Mouse (Mus musculus): Measurements from ENCODE around the gene Adamts7. TPM values are rescaled to one million over a fixed set of nuclear protein-coding genes. Genes with fewer than 3 reads are reported as not detected.
A peak's percentile ranks its signal among the peaks of the same experiment; 100 is the strongest.

The Adamts7 gene
- polyA plus RNA-seq, 1 experiment from 2014 or later = 0.71 TPM

DNA sequence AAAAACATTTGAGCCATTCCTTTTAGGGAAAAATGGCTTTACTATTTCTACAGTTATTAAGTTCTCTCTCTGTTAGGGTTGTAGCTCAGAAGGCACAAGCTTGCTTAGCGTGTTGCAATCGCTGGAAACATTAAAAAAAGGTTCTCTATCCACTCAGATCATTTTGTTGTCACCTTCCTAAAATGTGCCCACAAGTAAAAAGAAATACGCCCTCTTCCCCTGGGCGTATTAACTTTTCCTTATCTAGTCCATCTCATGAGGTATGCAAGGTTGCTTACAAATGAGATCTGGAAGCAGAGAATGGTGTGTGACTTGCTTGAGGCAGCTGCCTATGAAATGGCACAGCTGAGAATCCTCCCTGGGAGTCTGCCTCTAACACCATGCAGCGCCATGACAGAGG, 73.9 kb downstream of the Adamts7 start:
- peak; percentile 19 for ATAC-seq (ENCODE audit: insufficient read depth)
- Histone ChIP-seq H3K4me1 (replicated peaks) (peaks cover 94% of the 10 kb centered on the region), H3K4me3 (replicated peaks) (peak overlapping the region; percentile 48; the same call in 1 of the 2 replicates), H3K36me3 (replicated peaks) (peaks cover 58% of the 10 kb centered on the region), H3K4me2 (peak overlapping the region; percentile 75), H3K9ac (peak overlapping the region; percentile 71), H3K27ac (replicated peaks) (peak overlapping the region; percentile 99), H3K27me3 (no peaks in the 10 kb centered on the region), H3K9me3 (replicated peaks) (no peaks in the 10 kb centered on the region)
- 47% methylated on average over 5 of the region's 5 CpGs for WGBS (ENCODE audit: insufficient replicate concordance)

DNA sequence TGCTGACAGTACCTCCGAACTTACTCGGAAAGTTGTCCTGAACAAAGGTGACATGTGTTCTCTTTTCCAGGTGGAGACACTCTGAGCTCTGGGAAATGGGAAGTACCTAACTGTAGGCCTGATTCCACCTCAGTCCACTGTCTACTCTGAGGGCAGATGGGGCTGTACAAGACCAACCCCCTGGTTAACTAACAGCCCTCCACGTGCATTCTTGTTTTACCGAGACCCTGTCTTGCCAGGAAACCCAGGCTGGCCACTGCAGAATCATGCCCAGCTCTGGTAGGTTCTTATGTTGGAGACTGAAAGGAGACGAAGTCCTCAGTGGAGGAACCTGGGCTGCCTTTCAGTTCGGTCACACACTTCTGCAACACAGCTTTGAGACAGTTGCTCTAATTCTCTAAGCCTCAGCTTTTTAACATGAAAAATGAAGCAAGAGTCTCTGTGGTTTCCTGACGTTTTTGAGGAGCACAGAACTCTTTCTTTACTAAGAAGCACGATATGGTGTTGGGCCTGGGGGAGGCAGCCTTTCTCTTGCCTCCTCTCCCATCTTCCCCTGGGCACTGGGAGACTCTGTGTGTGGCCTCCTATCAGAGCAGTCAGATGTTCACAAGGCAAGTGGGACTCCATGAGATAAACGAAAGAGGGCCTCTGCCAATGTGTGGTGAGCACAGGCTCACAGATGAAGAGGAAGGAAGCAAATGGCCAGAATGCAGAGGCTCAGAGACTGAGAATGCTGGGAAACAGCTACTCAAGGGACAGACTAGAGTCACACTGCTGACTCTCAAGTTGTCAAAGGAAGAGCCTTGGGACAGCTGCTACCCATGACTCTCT, 74.6 kb downstream of the Adamts7 start:
- peak; percentile 95 for ATAC-seq (ENCODE audit: insufficient read depth)
- peaks cover 61% of the 10 kb centered on the region for H3K36me3 ChIP-seq (replicated peaks)
- H3K9ac ChIP-seq = peak overlapping the region; percentile 71
- H3K9me3 ChIP-seq (replicated peaks) = no peaks in the 10 kb centered on the region
- 22% methylated on average over 9 of the region's 9 CpGs for WGBS (ENCODE audit: insufficient replicate concordance)
- peak overlapping the region; percentile 99 for H3K27ac ChIP-seq (replicated peaks)
- peak overlapping the region; percentile 75 for H3K4me2 ChIP-seq
- H3K4me3 ChIP-seq (replicated peaks) = peak overlapping the region; percentile 48
- H3K27me3 ChIP-seq = no peaks in the 10 kb centered on the region
- H3K4me1 ChIP-seq (replicated peaks) = peaks cover 92% of the 10 kb centered on the region

DNA sequence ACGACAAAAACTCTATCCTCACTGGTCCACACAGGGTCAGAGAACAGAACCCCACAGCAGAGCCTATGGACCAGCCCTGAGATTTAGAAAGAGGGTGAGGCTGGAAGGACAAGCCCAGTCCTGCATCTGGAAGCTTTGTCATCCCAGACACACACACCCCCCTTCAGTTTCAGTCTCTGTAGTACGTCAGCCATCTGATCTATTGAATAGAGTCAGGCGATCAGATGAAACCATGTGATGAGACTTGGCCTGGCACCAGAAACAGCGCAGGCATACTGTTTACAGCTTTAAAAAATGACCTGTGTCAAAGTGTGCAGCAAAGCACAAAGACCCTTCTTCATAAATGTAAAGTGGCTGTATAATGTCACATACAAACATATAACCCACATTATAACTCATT, 77.7 kb downstream of the Adamts7 start:
- no peak for ATAC-seq (ENCODE audit: insufficient read depth)
- Histone ChIP-seq H3K27me3 (no peaks in the 10 kb centered on the region), H3K4me2 (no peak overlapping the region), H3K4me1 (replicated peaks) (peaks cover 94% of the 10 kb centered on the region), H3K27ac (replicated peaks) (peak overlapping the region; percentile 72), H3K4me3 (replicated peaks) (no peak overlapping the region), H3K36me3 (replicated peaks) (peaks cover 58% of the 10 kb centered on the region), H3K9ac (no peak overlapping the region), H3K9me3 (replicated peaks) (no peaks in the 10 kb centered on the region)
- 68% methylated on average over 4 of the region's 4 CpGs for WGBS (ENCODE audit: insufficient replicate concordance)

DNA sequence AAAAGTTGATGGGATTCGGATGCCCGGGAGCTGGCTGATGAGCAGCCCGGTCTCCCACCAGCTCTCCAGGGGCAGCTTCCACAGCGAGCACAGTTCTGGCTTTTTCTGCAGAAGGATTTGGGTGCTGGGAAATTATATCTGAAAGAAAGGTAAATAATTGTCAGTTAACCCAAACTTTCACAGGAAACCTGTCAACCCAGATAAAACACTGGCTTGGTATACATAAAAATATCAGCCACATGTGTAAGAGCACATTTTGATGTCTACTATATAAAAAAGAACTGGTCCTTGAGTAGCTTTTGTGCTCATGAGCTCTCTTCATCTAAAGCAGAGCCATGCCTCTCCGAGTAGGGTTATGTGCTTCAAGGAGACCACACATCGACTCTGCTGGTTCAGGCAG, 78.2 kb downstream of the Adamts7 start:
- ATAC-seq (ENCODE audit: insufficient read depth) = no peak
- no peak overlapping the region for H3K4me3 ChIP-seq (replicated peaks)
- 55% methylated on average over 6 of the region's 6 CpGs for WGBS (ENCODE audit: insufficient replicate concordance)
- H3K4me1 ChIP-seq (replicated peaks) = peaks cover 94% of the 10 kb centered on the region
- H3K36me3 ChIP-seq (replicated peaks) = peaks cover 62% of the 10 kb centered on the region
- H3K4me2 ChIP-seq = no peak overlapping the region
- H3K27me3 ChIP-seq = no peaks in the 10 kb centered on the region
- peak overlapping the region; percentile 72 for H3K27ac ChIP-seq (replicated peaks)
- H3K9ac ChIP-seq = no peak overlapping the region
- no peaks in the 10 kb centered on the region for H3K9me3 ChIP-seq (replicated peaks)

DNA sequence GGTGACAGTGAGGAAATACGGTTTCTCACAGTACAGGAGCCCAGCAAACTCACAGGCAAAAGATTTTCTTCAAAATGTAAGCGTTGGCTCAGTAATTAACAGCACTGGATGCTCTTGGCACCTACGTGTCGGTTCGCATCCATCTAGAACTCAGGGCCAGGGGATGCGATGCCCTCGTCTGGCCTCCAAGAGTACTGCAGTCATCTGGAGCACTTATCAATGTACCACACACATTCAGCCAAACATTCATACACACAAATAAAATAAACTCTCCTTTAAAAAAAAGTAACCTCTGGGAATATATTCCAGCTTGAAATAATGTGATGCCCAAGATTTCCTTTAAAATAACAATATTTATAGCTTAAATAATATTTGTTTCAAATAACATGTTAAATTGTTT, 78.7 kb downstream of the Adamts7 start:
- Histone ChIP-seq H3K27me3 (no peaks in the 10 kb centered on the region), H3K4me2 (no peak overlapping the region), H3K9me3 (replicated peaks) (no peaks in the 10 kb centered on the region), H3K36me3 (replicated peaks) (peaks cover 64% of the 10 kb centered on the region), H3K9ac (no peak overlapping the region), H3K4me3 (replicated peaks) (no peak overlapping the region), H3K4me1 (replicated peaks) (peaks cover 94% of the 10 kb centered on the region), H3K27ac (replicated peaks) (peak overlapping the region; percentile 72)
- ATAC-seq (ENCODE audit: insufficient read depth) = no peak
- WGBS (ENCODE audit: insufficient replicate concordance) = 49% methylated on average over 7 of the region's 7 CpGs

DNA sequence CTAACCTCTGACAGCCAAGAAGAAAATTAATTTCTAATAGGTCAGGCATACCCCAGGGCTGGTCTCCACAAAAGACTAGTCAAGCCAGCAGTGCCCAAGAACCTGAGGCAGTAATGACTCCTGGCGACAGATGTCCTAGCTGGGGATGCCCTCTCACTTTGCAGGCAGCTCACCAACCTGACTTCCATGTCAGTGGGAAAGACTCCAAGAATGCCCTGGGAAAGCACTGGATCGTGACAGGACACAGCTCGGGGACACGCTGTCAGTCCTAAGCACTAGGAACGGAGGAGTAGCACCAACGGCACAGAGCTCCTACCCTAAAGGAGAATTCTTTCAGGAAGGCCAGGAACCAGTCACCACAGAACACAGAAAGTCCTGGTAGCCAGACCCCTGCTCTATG, 79.4 kb downstream of the Adamts7 start:
- no peaks in the 10 kb centered on the region for H3K27me3 ChIP-seq
- ATAC-seq (ENCODE audit: insufficient read depth) = no peak
- no peaks in the 10 kb centered on the region for H3K9me3 ChIP-seq (replicated peaks)
- peak overlapping the region; percentile 10 for H3K9ac ChIP-seq
- WGBS (ENCODE audit: insufficient replicate concordance) = 83% methylated on average over 6 of the region's 6 CpGs
- peak overlapping the region; percentile 81 for H3K27ac ChIP-seq (replicated peaks)
- peak overlapping the region; percentile 31; the same call in 1 of the 2 replicates for H3K4me2 ChIP-seq
- H3K4me1 ChIP-seq (replicated peaks) = peaks cover 94% of the 10 kb centered on the region
- no peak overlapping the region for H3K4me3 ChIP-seq (replicated peaks)
- peaks cover 71% of the 10 kb centered on the region for H3K36me3 ChIP-seq (replicated peaks)

DNA sequence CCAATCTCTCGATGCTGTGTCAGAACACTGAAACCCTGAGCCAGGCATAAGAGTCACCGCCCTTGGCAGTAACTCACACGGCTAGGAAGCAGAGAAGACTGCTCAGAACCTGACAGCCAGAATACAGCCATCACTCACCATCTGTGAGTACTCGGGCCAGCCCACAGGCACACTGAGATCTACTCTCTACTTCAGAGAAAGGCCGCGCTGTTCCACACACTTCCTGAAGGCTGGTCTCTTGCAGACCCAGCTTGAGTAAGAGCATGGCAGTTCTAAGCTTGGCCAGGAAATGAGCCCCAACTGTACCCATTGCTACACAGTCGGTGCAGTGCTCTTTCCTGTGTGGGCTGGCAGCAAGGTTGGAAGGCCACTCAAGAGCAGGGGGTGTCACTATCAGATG, 80.0 kb downstream of the Adamts7 start:
- Histone ChIP-seq H3K4me3 (replicated peaks) (no peak overlapping the region), H3K36me3 (replicated peaks) (peaks cover 74% of the 10 kb centered on the region), H3K9ac (peak overlapping the region; percentile 10; the same call in 1 of the 2 replicates), H3K27ac (replicated peaks) (peak overlapping the region; percentile 81), H3K4me1 (replicated peaks) (peaks cover 95% of the 10 kb centered on the region), H3K4me2 (peak overlapping the region; percentile 31; the same call in 1 of the 2 replicates), H3K27me3 (no peaks in the 10 kb centered on the region), H3K9me3 (replicated peaks) (no peaks in the 10 kb centered on the region)
- WGBS (ENCODE audit: insufficient replicate concordance) = 21% methylated on average over 7 of the region's 7 CpGs
- peak; percentile 27 for ATAC-seq (ENCODE audit: insufficient read depth)

DNA sequence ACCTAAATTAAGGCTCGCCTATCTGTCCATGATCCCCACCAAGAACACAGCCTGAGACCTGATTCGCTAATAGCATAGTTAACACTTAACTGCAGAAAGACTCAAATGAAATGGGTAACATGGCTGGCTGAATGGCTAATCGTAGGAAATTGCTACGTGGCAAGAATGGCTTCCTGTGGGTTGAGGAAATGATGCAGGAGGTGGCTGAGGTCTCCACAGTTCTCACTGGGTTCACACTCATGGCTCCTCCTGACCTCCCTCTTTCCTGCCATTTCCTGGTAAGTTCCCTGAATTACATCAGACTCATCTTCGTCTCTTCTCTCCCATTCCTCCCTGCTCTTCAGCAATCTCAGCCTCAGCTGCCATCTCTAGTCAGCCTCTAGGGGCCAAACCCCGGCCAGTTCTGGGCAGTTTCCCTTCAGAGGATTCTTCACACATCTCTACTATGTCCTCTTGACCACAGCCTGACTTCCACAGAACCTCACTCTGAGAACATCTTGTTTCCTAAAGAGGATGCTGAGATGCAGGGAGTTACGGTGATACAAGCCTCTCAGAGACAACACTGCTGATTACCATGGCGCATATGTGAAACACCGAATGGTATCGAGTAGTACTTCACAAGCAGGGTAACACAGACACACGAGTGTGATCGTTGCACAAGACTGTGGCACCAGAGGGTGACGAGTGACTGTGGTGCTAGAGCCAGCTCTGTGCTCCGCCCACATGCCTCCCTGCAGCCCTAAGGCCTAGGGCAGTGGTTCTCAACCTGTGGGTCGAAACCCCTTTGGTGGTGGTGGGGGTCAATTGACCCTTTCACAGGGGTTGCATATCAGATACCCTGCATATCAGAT, 81.7 kb downstream of the Adamts7 start:
- Histone ChIP-seq H3K36me3 (replicated peaks) (peaks cover 74% of the 10 kb centered on the region), H3K4me2 (no peak overlapping the region), H3K4me3 (replicated peaks) (no peak overlapping the region), H3K27me3 (no peaks in the 10 kb centered on the region), H3K27ac (replicated peaks) (peak overlapping the region; percentile 81), H3K9me3 (replicated peaks) (no peaks in the 10 kb centered on the region), H3K9ac (no peak overlapping the region), H3K4me1 (replicated peaks) (peaks cover 95% of the 10 kb centered on the region)
- no peak for ATAC-seq (ENCODE audit: insufficient read depth)
- 64% methylated on average over 15 of the region's 15 CpGs for WGBS (ENCODE audit: insufficient replicate concordance)

DNA sequence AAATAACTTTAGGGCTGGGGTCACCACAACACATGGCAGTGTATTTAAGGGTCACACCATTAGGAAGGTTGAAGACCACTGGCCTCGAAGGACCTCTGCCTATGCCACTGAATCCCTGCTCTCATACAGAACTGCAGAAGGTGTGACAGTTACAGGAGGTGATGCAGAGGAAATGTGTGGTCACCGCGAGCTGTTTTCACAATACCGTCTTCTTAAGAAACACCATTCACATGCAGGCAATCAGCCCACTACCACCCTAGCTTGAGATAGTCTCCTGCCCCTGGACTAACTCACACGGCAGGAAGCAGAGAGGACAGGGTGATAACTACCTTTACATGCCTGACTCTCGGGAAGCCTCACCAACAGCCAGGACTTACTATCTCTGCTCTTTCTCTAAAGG, 82.3 kb downstream of the Adamts7 start:
- Histone ChIP-seq H3K27me3 (no peaks in the 10 kb centered on the region), H3K4me2 (0 out of 2 replicates have a peak overlapping the region, but pooled peaks have one; percentile 4), H3K4me3 (replicated peaks) (no peak overlapping the region), H3K9me3 (replicated peaks) (no peaks in the 10 kb centered on the region), H3K36me3 (replicated peaks) (peaks cover 73% of the 10 kb centered on the region), H3K9ac (no peak overlapping the region), H3K4me1 (replicated peaks) (peaks cover 95% of the 10 kb centered on the region), H3K27ac (replicated peaks) (peak overlapping the region; percentile 100)
- WGBS (ENCODE audit: insufficient replicate concordance) = 30% methylated on average over 6 of the region's 6 CpGs
- ATAC-seq (ENCODE audit: insufficient read depth) = no peak

DNA sequence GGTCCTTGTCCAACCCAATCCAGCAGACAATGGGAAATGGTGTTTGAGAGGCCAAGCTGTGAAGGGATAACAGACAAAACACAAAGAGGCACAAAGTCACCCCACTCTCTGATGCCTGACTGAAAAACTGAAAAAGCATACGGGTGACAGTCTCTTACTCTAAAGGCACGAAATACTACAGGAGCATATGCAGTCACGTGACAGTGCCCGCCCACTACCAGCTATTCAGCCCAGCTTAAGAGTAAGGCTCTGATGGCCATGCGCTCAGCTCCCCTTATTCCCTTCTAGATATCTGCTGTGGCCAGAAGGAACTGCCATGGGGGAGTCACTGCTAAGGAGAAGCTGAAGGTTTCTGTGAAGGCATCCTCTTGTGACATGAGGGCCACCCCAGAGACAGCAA, 82.9 kb downstream of the Adamts7 start:
- no peak for ATAC-seq (ENCODE audit: insufficient read depth)
- Histone ChIP-seq H3K9me3 (replicated peaks) (no peaks in the 10 kb centered on the region), H3K4me2 (0 out of 2 replicates have a peak overlapping the region, but pooled peaks have one; percentile 4), H3K36me3 (replicated peaks) (peaks cover 67% of the 10 kb centered on the region), H3K27ac (replicated peaks) (peak overlapping the region; percentile 100), H3K27me3 (no peaks in the 10 kb centered on the region), H3K9ac (no peak overlapping the region), H3K4me1 (replicated peaks) (peaks cover 95% of the 10 kb centered on the region), H3K4me3 (replicated peaks) (no peak overlapping the region)
- 46% methylated on average over 5 of the region's 5 CpGs for WGBS (ENCODE audit: insufficient replicate concordance)

DNA sequence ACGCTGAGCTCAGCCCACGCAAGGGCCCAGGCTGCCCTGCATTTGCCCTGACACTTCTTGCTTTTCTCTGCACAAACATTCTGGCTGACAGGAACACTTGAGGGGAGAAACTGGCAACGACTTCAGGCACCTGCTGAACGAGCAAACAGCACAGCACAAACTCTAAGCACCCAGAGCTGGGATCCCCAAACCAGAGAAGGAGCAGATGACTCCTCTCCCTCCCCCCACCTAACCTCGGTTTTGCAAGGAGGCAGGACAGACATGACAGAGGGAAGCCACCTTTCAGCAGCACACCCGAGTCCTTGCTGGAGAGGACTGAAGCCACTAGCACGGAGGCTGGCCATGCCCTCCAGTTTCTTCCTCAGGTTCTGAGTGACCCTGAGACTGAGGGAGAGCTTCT, 84.4 kb downstream of the Adamts7 start:
- peaks cover 57% of the 10 kb centered on the region for H3K36me3 ChIP-seq (replicated peaks)
- peak overlapping the region; percentile 100 for H3K27ac ChIP-seq (replicated peaks)
- peaks cover 100% of the 10 kb centered on the region for H3K4me1 ChIP-seq (replicated peaks)
- no peak overlapping the region for H3K4me2 ChIP-seq
- no peak overlapping the region for H3K9ac ChIP-seq
- H3K9me3 ChIP-seq (replicated peaks) = no peaks in the 10 kb centered on the region
- ATAC-seq (ENCODE audit: insufficient read depth) = no peak
- H3K4me3 ChIP-seq (replicated peaks) = no peak overlapping the region
- WGBS (ENCODE audit: insufficient replicate concordance) = 57% methylated on average over 7 of the region's 7 CpGs
- H3K27me3 ChIP-seq = no peaks in the 10 kb centered on the region

Data from liver, embryonic 15.5 days (tissue).